Mouse (Mus musculus): ENCODE measurements at regions not wholly inside any gene's neighbourhood (a gene's known extent, or its start where the extent isn't known, plus 50 kb on each side); places are given as distances from the start of the nearest gene placed in this dataset.

- TF ChIP-seq CTCF (IDR thresholded peaks at IDR 0.05; ENCODE audit: extremely low read depth, insufficient read depth, low read length): no peak
- no peak for TF ChIP-seq POLR2A (IDR thresholded peaks at IDR 0.05; ENCODE audit: extremely low read depth, insufficient read depth, low read length)
Observed at GRCm38 (mm10) chr16:29943963-29944860, 120.0 kb upstream of the Hes1 start.

Data from cortical plate, adult 2 months (tissue).